Mouse (Mus musculus): ENCODE results near the gene Zc3h10. TPM values are rescaled to one million over a fixed set of nuclear protein-coding genes. Genes with fewer than 3 reads are reported as not detected.

Zc3h10 gene
- polyA plus RNA-seq, 1 experiment from 2014 or later = 6.2 TPM

DNA sequence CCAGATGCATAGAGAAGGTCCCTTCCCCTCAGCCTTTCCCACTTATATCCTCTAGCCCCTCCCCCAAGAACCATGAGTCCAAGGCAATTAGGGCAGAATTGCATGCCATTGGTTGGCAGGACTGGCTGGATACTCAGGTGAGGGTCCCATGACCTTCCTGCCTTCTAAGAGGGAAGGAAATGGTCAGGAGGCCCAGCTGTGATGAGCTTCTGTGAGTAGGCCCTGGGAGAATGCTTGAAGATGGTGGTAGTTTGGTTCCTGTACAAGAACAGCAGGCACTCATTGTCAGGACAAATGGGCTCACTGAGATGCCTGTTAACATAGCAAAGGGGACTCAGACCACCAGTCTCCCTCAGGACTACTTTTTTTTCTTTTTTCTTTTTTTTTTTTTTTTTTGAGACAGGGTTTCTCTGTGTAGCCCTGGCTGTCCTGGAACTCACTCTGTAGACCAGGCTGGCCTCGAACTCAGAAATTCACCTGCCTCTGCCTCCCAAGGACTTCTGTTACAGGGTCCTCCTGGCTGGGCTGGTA, 9.2 kb downstream of the Zc3h10 start:
- peaks cover 22% of the 10 kb centered on the region for H3K4me1 ChIP-seq (replicated peaks)
- no peak overlapping the region for H3K4me3 ChIP-seq (replicated peaks)
- no peaks in the 10 kb centered on the region; the same call in 1 of the 2 replicates for H3K27me3 ChIP-seq
- peaks cover 13% of the 10 kb centered on the region for H3K36me3 ChIP-seq
- no peak for DNase-seq
- no peak for ATAC-seq (ENCODE audit: low read depth)
- H3K27ac ChIP-seq = no peak overlapping the region
- H3K9me3 ChIP-seq (replicated peaks) = no peaks in the 10 kb centered on the region
- H3K9ac ChIP-seq = no peak overlapping the region
- WGBS (ENCODE audit: insufficient replicate concordance) = 69% methylated on average over 1 of the region's 1 CpGs
- H3K4me2 ChIP-seq = no peak overlapping the region

GRCm38 (mm10) chr10:128536266-128536940, 11.2 kb downstream of the Zc3h10 start:
- peak; percentile 86 for DNase-seq
- H3K9me3 ChIP-seq (replicated peaks) = no peaks in the 10 kb centered on the region
- peak overlapping the region; percentile 34 for H3K4me3 ChIP-seq (replicated peaks)
- H3K36me3 ChIP-seq = no peaks in the 10 kb centered on the region; the same call in 1 of the 2 replicates
- H3K27me3 ChIP-seq = no peaks in the 10 kb centered on the region; the same call in 1 of the 2 replicates
- ATAC-seq (ENCODE audit: low read depth) = peak; percentile 98
- H3K27ac ChIP-seq = peak overlapping the region; percentile 58
- WGBS (ENCODE audit: insufficient replicate concordance) = 13% methylated on average over 18 of the region's 18 CpGs
- H3K4me1 ChIP-seq (replicated peaks) = peaks cover 21% of the 10 kb centered on the region
- H3K9ac ChIP-seq = peak overlapping the region; percentile 56
- H3K4me2 ChIP-seq = peak overlapping the region; percentile 52

- Histone ChIP-seq H3K27ac (peak overlapping the region; percentile 58), H3K27me3 (no peaks in the 10 kb centered on the region; the same call in 1 of the 2 replicates), H3K36me3 (no peaks in the 10 kb centered on the region), H3K4me3 (replicated peaks) (peak overlapping the region; percentile 34), H3K9me3 (replicated peaks) (no peaks in the 10 kb centered on the region), H3K4me2 (peak overlapping the region; percentile 52), H3K9ac (peak overlapping the region; percentile 56), H3K4me1 (replicated peaks) (peaks cover 21% of the 10 kb centered on the region)
- DNase-seq (no peak), ATAC-seq (ENCODE audit: low read depth) (peak; percentile 40)
- 61% methylated on average over 4 of the region's 4 CpGs for WGBS (ENCODE audit: insufficient replicate concordance)
These were observed 11.8 kb downstream of the Zc3h10 start for GRCm38 (mm10) chr10:128535624-128536265.

GRCm38 (mm10) chr10:128535206-128535605, 12.4 kb downstream of the Zc3h10 start:
- no peak overlapping the region for H3K4me2 ChIP-seq
- no peak for ATAC-seq (ENCODE audit: low read depth)
- H3K4me3 ChIP-seq (replicated peaks) = no peak overlapping the region
- no peaks in the 10 kb centered on the region; the same call in 1 of the 2 replicates for H3K27me3 ChIP-seq
- no peak overlapping the region for H3K27ac ChIP-seq
- no peak overlapping the region for H3K9ac ChIP-seq
- DNase-seq = no peak
- H3K4me1 ChIP-seq (replicated peaks) = peaks cover 21% of the 10 kb centered on the region
- H3K36me3 ChIP-seq = no peaks in the 10 kb centered on the region
- WGBS (ENCODE audit: insufficient replicate concordance) = 73% methylated on average over 2 of the region's 2 CpGs
- no peaks in the 10 kb centered on the region for H3K9me3 ChIP-seq (replicated peaks)

DNA sequence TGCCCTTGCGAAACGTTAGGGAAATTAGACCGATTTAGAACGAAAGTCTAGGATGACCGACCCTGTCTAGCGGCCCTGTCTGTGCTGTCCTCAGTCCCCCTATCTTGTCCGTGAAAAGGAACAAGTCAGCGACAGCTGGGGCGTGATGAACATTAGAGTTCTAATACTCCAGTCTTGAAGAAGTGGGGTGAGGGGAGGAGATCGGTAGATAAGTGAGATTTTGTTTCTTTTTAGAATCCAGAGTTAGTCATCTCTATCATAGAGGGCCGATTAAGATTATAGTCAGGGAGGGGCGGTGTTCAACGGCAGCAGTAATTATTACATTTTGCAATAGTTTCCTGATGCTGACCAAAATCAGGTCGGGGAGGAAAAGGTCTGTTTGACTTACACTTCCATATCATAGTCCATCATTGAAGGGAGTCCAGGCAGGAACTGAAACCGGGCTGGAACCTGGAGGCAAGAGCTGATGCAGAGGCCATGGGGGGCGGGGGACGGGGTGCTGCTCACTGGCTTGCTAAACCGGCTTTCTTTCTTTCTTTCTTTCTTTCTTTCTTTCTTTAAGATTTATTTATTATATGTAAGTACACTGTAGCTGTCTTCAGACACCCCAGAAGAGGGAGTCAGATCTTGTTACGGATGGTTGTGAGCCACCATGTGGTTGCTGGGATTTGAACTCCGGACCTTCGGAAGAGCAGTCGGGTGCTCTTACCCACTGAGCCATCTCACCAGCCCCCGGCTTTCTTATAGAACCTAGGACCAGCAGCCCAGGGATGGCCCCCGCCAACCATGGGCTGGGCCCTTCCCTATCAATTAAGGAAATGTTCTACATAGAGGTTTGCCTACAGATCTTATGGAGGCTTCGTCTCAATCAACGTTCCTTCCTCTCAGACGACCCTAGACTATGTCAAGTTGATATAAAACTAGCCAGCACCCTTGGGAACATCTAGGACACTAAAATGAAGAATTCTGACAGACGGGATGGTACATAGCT, 20.9 kb downstream of the Zc3h10 start:
- peak overlapping the region; percentile 76 for H3K27ac ChIP-seq
- peak overlapping the region; percentile 71 for H3K9ac ChIP-seq
- no peaks in the 10 kb centered on the region for H3K9me3 ChIP-seq (replicated peaks)
- WGBS (ENCODE audit: insufficient replicate concordance) = 22% methylated on average over 28 of the region's 28 CpGs
- H3K4me3 ChIP-seq (replicated peaks) = peak overlapping the region; percentile 87
- DNase-seq (no peak), ATAC-seq (ENCODE audit: low read depth) (peak; percentile 25; the same call in 1 of the 2 replicates)
- 0 out of 2 replicates have a peak, but pooled peaks cover 3% of the 10 kb centered on the region for H3K27me3 ChIP-seq
- H3K36me3 ChIP-seq = peaks cover under 1% of the 10 kb centered on the region
- H3K4me1 ChIP-seq (replicated peaks) = peaks cover 34% of the 10 kb centered on the region
- H3K4me2 ChIP-seq = peak overlapping the region; percentile 100

GRCm38 (mm10) chr10:128525671-128526308, 21.8 kb downstream of the Zc3h10 start, which contains the start of gene Esyt1:
Gene Esyt1 (minus strand): TSS chr10:128525871.
- Histone ChIP-seq H3K27ac (peak within 1 kb of the TSS; percentile 93), H3K27me3 (0 out of 2 replicates have a peak, but pooled peaks cover 3% of the 10 kb centered on the region), H3K4me3 (replicated peaks) (peak within 1 kb of the TSS; percentile 87), H3K4me2 (peak within 1 kb of the TSS; percentile 100), H3K9me3 (replicated peaks) (no peaks in the 10 kb centered on the region), H3K9ac (peak within 1 kb of the TSS; percentile 91), H3K4me1 (replicated peaks) (peaks cover 34% of the 10 kb centered on the region), H3K36me3 (peaks cover 10% of the 10 kb centered on the region)
- DNase-seq = peak; percentile 95
- WGBS (ENCODE audit: insufficient replicate concordance) = under 1% methylated on average over 37 of the region's 37 CpGs
- ATAC-seq (ENCODE audit: low read depth) = peak; percentile 96

DNA sequence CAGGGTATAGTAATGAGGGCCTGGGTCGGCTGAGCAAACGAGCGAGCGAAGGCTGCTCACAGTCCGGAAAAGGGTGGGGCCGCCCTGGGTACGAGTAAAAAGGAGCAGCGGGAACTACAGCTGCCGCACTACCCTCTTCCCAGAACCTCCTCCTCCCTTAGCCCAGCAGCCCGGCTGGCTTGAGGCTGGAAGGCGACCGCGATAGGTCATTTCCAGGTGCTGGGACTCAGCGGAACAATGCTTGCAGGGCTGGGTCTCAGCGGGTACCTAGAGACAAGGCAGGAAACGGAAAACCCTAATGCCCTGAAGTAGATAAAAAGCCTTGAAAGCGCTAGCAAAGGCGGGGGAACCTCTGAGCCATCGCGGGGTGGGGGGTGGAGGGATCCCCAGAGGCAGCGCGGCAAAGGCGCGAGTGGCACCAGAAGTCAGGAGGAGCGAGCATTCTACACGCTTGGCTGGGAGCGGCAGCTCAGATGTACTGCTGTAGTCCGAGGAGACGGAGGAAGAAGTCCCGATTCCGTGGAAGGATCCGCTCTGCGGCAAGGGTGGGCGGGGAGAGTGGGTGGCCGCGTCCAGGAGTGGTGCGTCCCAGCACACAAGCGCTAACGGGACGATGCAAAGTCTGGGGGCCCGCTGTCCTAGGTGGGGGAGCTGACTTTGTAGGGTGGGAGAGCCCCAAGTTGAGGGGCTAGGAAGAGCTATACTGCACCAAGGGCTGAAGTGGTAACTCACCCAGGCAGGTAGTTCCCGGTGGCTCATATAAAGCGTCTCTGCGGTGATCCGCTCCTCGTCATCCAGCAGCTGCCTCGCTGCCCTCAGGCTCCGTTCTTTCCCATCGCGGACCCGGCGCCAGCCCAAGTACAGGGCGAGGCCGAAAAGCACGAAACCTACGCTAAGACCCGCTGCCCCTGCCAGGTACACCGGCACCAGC, 22.6 kb downstream of the Zc3h10 start:
- Histone ChIP-seq H3K4me1 (replicated peaks) (peaks cover 34% of the 10 kb centered on the region), H3K27me3 (0 out of 2 replicates have a peak, but pooled peaks cover 3% of the 10 kb centered on the region), H3K4me2 (peak overlapping the region; percentile 100), H3K27ac (peak overlapping the region; percentile 93), H3K9ac (peak overlapping the region; percentile 91), H3K9me3 (replicated peaks) (no peaks in the 10 kb centered on the region), H3K4me3 (replicated peaks) (peak overlapping the region; percentile 87), H3K36me3 (peaks cover 17% of the 10 kb centered on the region)
- 1% methylated on average over 58 of the region's 58 CpGs for WGBS (ENCODE audit: insufficient replicate concordance)
- DNase-seq = no peak
- peak; percentile 18 for ATAC-seq (ENCODE audit: low read depth)

GRCm38 (mm10) chr10:128524111-128524731, 23.4 kb downstream of the Zc3h10 start:
- H3K27ac ChIP-seq = peak overlapping the region; percentile 93
- H3K9me3 ChIP-seq (replicated peaks) = no peaks in the 10 kb centered on the region
- 0 out of 2 replicates have a peak, but pooled peaks cover 3% of the 10 kb centered on the region for H3K27me3 ChIP-seq
- H3K4me1 ChIP-seq (replicated peaks) = peaks cover 34% of the 10 kb centered on the region
- DNase-seq = no peak
- peak overlapping the region; percentile 91 for H3K9ac ChIP-seq
- 20% methylated on average over 11 of the region's 11 CpGs for WGBS (ENCODE audit: insufficient replicate concordance)
- peaks cover 24% of the 10 kb centered on the region for H3K36me3 ChIP-seq
- ATAC-seq (ENCODE audit: low read depth) = no peak
- H3K4me2 ChIP-seq = peak overlapping the region; percentile 100
- H3K4me3 ChIP-seq (replicated peaks) = peak overlapping the region; percentile 87

GRCm38 (mm10) chr10:128522351-128522750, 25.2 kb downstream of the Zc3h10 start:
- 73% methylated on average over 6 of the region's 6 CpGs for WGBS (ENCODE audit: insufficient replicate concordance)
- Histone ChIP-seq H3K4me3 (replicated peaks) (no peak overlapping the region), H3K27ac (no peak overlapping the region), H3K4me2 (no peak overlapping the region), H3K27me3 (0 out of 2 replicates have a peak, but pooled peaks cover 3% of the 10 kb centered on the region), H3K9ac (no peak overlapping the region), H3K9me3 (replicated peaks) (no peaks in the 10 kb centered on the region), H3K36me3 (peaks cover 34% of the 10 kb centered on the region), H3K4me1 (replicated peaks) (peaks cover 40% of the 10 kb centered on the region)
- DNase-seq (no peak), ATAC-seq (ENCODE audit: low read depth) (no peak)
